In genomic region chr1:152955564-152956211, GRCm38 (mm10) we compare ENCODE assay signal across 8 mouse cellular contexts. TPM values are rescaled to one million over a fixed set of nuclear protein-coding genes. Genes with fewer than 3 reads are reported as not detected.
A peak's percentile ranks its signal among the peaks of the same experiment; 100 is the strongest.
DNase-seq lines count a peak whose midpoint lies in the region; ATAC-seq and TF ChIP-seq lines count a peak whose summit lies in the region.

No protein-coding gene starts in this region.

- TF ChIP-seq CTCF in gastrocnemius, adult 2 months (IDR thresholded peaks at IDR 0.05), result no peak
- no peak for TF ChIP-seq CTCF in lung, postnatal 0 days (IDR thresholded peaks at IDR 0.05)

- no peak for DNase-seq in gastrocnemius, adult 2 months
- no peak for DNase-seq in gastrocnemius, postnatal 36 days
- peak; percentile 14 for DNase-seq in 3134 (ENCODE audit: extremely low read depth, insufficient read length, low spot score)
- DNase-seq in cerebellum, postnatal 36 days, result peak; percentile 49 to 59
- peak; percentile 63 for DNase-seq in hindbrain, embryonic 11.5 days (ENCODE audit: low spot score)
- DNase-seq in lung, postnatal 0 days (ENCODE audit: low spot score), result no peak
- DNase-seq in right cerebral cortex, postnatal 4 days, result peak; percentile 62
- no peak for DNase-seq in urinary bladder, adult 18-20 months (ENCODE audit: low spot score in 2 of 2)

- peak; percentile 58 for ATAC-seq in hindbrain, embryonic 11.5 days (ENCODE audit: low FRiP score)
- no peak for ATAC-seq in lung, postnatal 0 days

- peaks cover 23% of the 10 kb centered on the region for H3K27me3 ChIP-seq in hindbrain, embryonic 11.5 days (ENCODE audit: control insufficient read depth, insufficient read depth, low read length)
- peaks cover 18% of the 10 kb centered on the region for H3K27me3 ChIP-seq in lung, postnatal 0 days (replicated peaks; ENCODE audit: insufficient read depth, low read length)

- H3K4me2 ChIP-seq in hindbrain, embryonic 11.5 days (replicated peaks; ENCODE audit: low read depth, low read length), result peak overlapping the region; percentile 92
- peak overlapping the region; percentile 55 for H3K4me2 ChIP-seq in lung, postnatal 0 days (replicated peaks; ENCODE audit: low read depth, low read length)

- H3K9me3 ChIP-seq in hindbrain, embryonic 11.5 days (ENCODE audit: control insufficient read depth, low read length), result no peaks in the 10 kb centered on the region
- H3K9me3 ChIP-seq in lung, postnatal 0 days (ENCODE audit: low read length), result no peaks in the 10 kb centered on the region

- no peak for TF ChIP-seq EP300 in lung, postnatal 0 days (IDR thresholded peaks at IDR 0.05)

- no peaks in the 10 kb centered on the region for H3K36me3 ChIP-seq in hindbrain, embryonic 11.5 days (ENCODE audit: control insufficient read depth, insufficient read depth, low read length)
- H3K36me3 ChIP-seq in lung, postnatal 0 days (ENCODE audit: insufficient read depth, low read length), result no peaks in the 10 kb centered on the region

- no peak overlapping the region for H3K27ac ChIP-seq in gastrocnemius, adult 2 months
- H3K27ac ChIP-seq in hindbrain, embryonic 11.5 days (ENCODE audit: low read depth, low read length), result peak overlapping the region; percentile 56; the same call in 1 of the 2 replicates
- no peak overlapping the region for H3K27ac ChIP-seq in lung, postnatal 0 days (ENCODE audit: low read length)

- H3K4me3 ChIP-seq in gastrocnemius, adult 2 months, result peak overlapping the region; percentile 69
- peak overlapping the region; percentile 67 for H3K4me3 ChIP-seq in hindbrain, embryonic 11.5 days (ENCODE audit: low read depth, low read length)
- peak overlapping the region; percentile 30 for H3K4me3 ChIP-seq in lung, postnatal 0 days (ENCODE audit: low read depth, low read length)

- 2% methylated on average over 40 of the region's 40 CpGs for WGBS in hindbrain, embryonic 11.5 days
- WGBS in lung, postnatal 0 days, result 2% methylated on average over 40 of the region's 40 CpGs

- intact Hi-C loops in gastrocnemius, adult 2 months (cut with DNase I), result no loop called here
- intact Hi-C loops in gastrocnemius, postnatal 36 days (cut with DNase I), result no loop called here

- no peaks in the 10 kb centered on the region for H3K4me1 ChIP-seq in hindbrain, embryonic 11.5 days (replicated peaks; ENCODE audit: control insufficient read depth, insufficient read depth, low read length)
- H3K4me1 ChIP-seq in lung, postnatal 0 days (ENCODE audit: insufficient read depth, low read depth, low read length), result no peaks in the 10 kb centered on the region

- H3K9ac ChIP-seq in hindbrain, embryonic 11.5 days (ENCODE audit: low read depth, low read length), result peak overlapping the region; percentile 65
- H3K9ac ChIP-seq in lung, postnatal 0 days (replicated peaks; ENCODE audit: low read depth), result no peak overlapping the region

RNA-seq across cellular contexts. Expression of gene Nmnat2, which starts 0.9 kb away (rescaled TPM):
- total RNA-seq in gastrocnemius, adult 2 months (2021), result under 1 TPM; 0.28 TPM
- under 1 TPM; 0.38 to 0.42 TPM for total RNA-seq in gastrocnemius, postnatal 36 days (2021)
- polyA plus RNA-seq in hindbrain, embryonic 11.5 days (2014; fragmentation: Nextera tagmentation; extraction: Ambion mirVana), result 28.9 and 36.7 TPM in 2 replicates
- polyA plus RNA-seq in lung, postnatal 0 days (2015; fragmentation: Nextera tagmentation; extraction: Ambion mirVana), result 4.5 and 4.8 TPM in 2 replicates

RNA-seq across cellular contexts. Expression of gene Smg7, which starts 53.2 kb away (rescaled TPM):
- 10 to 100 TPM; 38.7 to 40.4 TPM for total RNA-seq in gastrocnemius, adult 2 months (2021)
- 10 to 100 TPM; 33.5 to 34.4 TPM for total RNA-seq in gastrocnemius, postnatal 36 days (2021)
- polyA plus RNA-seq in hindbrain, embryonic 11.5 days (2014; fragmentation: Nextera tagmentation; extraction: Ambion mirVana), result 45.4 and 49.4 TPM in 2 replicates
- 14.4 and 14.9 TPM in 2 replicates for polyA plus RNA-seq in lung, postnatal 0 days (2015; fragmentation: Nextera tagmentation; extraction: Ambion mirVana)

Comparison
In these comparisons a context has a peak if more than half of its experiments do, and no peak if none do; other contexts are left out.
1. DNase-seq: peak in 3134 (single experiment), cerebellum, postnatal 36 days (2 of 2), hindbrain, embryonic 11.5 days (single experiment) and right cerebral cortex, postnatal 4 days (single experiment); none in gastrocnemius, adult 2 months (single experiment), gastrocnemius, postnatal 36 days (0 of 2), lung, postnatal 0 days (single experiment) and urinary bladder, adult 18-20 months (0 of 2).
2. Peak in every context shown above with its lines, with median percentiles within 50 percentile points of each other: H3K4me3 ChIP-seq.